Mouse (Mus musculus) spleen, embryonic (tissue): ENCODE data around the gene Inpp5e.

Experiments
- CTCF ChIA-PET: fragments of 350-600 bp; sonication (Branson Sonifier 250); formaldehyde crosslinking; loops from one replicate; lab custom pipeline; 2022; lab: Charles Lee

Inpp5e gene

GRCm38 (mm10) chr2:26408515-26409356, at the start of gene Inpp5e:
TSS of gene Inpp5e (minus strand) at chr2:26409203.
- CTCF ChIA-PET: interaction anchor here (0.6 kb wide), 1 partner anchor 100 kb away, joined by 5 read pairs; no protein-coding TSS in a partner anchor

GRCm38 (mm10) chr2:26458402-26459124, 49.6 kb upstream of the Inpp5e start:
- CTCF ChIA-PET: interaction anchor here (1.4 kb wide), 1 partner anchor 10 kb away, joined by 11 read pairs; no protein-coding TSS in a partner anchor

GRCm38 (mm10) chr2:26449121-26450060, 40.4 kb upstream of the Inpp5e start:
- CTCF ChIA-PET: interaction anchor here (0.6 to 1.9 kb wide), 6 partner anchors 10 to 121 kb away, joined by 4 to 11 read pairs (median 4); no protein-coding TSS in a partner anchor

GRCm38 (mm10) chr2:26447451-26447850, 38.4 kb upstream of the Inpp5e start:
- CTCF ChIA-PET: interaction anchor here (1.2 kb wide), 1 partner anchor 118 kb away, joined by 3 read pairs; no protein-coding TSS in a partner anchor

- CTCF ChIA-PET: interaction anchor here (0.5 kb wide), 1 partner anchor 63 kb away, joined by 10 read pairs; no protein-coding TSS in a partner anchor
Measured at GRCm38 (mm10) chr2:26446671-26447070, 37.7 kb upstream of the Inpp5e start.

GRCm38 (mm10) chr2:26445666-26446445, 36.9 kb upstream of the Inpp5e start:
- CTCF ChIA-PET: interaction anchor here (0.5 kb wide), 1 partner anchor 63 kb away, joined by 10 read pairs; no protein-coding TSS in a partner anchor

GRCm38 (mm10) chr2:26444946-26445665, 36.1 kb upstream of the Inpp5e start, which contains the start of gene Sec16a:
TSS of gene Sec16a (minus strand) at chr2:26445216.
- CTCF ChIA-PET: no interaction called here

GRCm38 (mm10) chr2:26444368-26444767, 35.4 kb upstream of the Inpp5e start:
- CTCF ChIA-PET: no interaction called here

- CTCF ChIA-PET: no interaction called here
Measured at GRCm38 (mm10) chr2:26443876-26444275, 34.9 kb upstream of the Inpp5e start.

GRCm38 (mm10) chr2:26442843-26443242, 33.8 kb upstream of the Inpp5e start:
- CTCF ChIA-PET: no interaction called here

GRCm38 (mm10) chr2:26441688-26442087, 32.7 kb upstream of the Inpp5e start:
- CTCF ChIA-PET: no interaction called here

- CTCF ChIA-PET: no interaction called here
Measured at GRCm38 (mm10) chr2:26441261-26441660, 32.3 kb upstream of the Inpp5e start.

- CTCF ChIA-PET: no interaction called here
Measured at GRCm38 (mm10) chr2:26439671-26440070, 30.7 kb upstream of the Inpp5e start.

GRCm38 (mm10) chr2:26438373-26438772, 29.4 kb upstream of the Inpp5e start:
- CTCF ChIA-PET: no interaction called here

- CTCF ChIA-PET: no interaction called here
Measured at GRCm38 (mm10) chr2:26437221-26437620, 28.2 kb upstream of the Inpp5e start.

- CTCF ChIA-PET: no interaction called here
Measured at GRCm38 (mm10) chr2:26434791-26435572, 26.0 kb upstream of the Inpp5e start.

GRCm38 (mm10) chr2:26429851-26430250, 20.8 kb upstream of the Inpp5e start:
- CTCF ChIA-PET: no interaction called here

- CTCF ChIA-PET: no interaction called here
Measured at GRCm38 (mm10) chr2:26424541-26424940, 15.5 kb upstream of the Inpp5e start.

- CTCF ChIA-PET: no interaction called here
Measured at GRCm38 (mm10) chr2:26423086-26423485, 14.1 kb upstream of the Inpp5e start.
